1 mouse cellular context compared by ENCODE assay signal in genomic region chr11:54201287-54201773, GRCm38 (mm10).
TF ChIP-seq lines count a peak whose summit lies in the region.

No protein-coding gene starts in this region.

TF ChIP-seq in MEL, 35 proteins besides CTCF, POLR2A, EP300 and RAD21 (continued from another document):
- no peak for TF ChIP-seq MEF2A (IDR thresholded peaks at IDR 0.05; ENCODE audit: extremely low read depth, insufficient replicate concordance, low read depth, low read length, poor library complexity, severe bottlenecking)
- TF ChIP-seq ZMIZ1 (IDR thresholded peaks at IDR 0.05; ENCODE audit: low read depth, low read length): no peak
- no peak for TF ChIP-seq GABPA (IDR thresholded peaks at IDR 0.05; ENCODE audit: low read depth, low read length)
- TF ChIP-seq JUND (IDR thresholded peaks at IDR 0.05; ENCODE audit: low read depth, low read length): peak; percentile 53; the same call in 1 of the 2 replicates
